Comparison of ENCODE assay signal across 10 mouse cellular contexts in genomic region chr2:128240536-128241279, GRCm38 (mm10).
A peak's percentile ranks its signal among the peaks of the same experiment; 100 is the strongest.
DNase-seq lines count a peak whose midpoint lies in the region; ATAC-seq lines count a peak whose summit lies in the region.
"Had no signal": no experiment of that assay in that cellular context is flagged by ENCODE, and none has a peak within 500 bp of the region (broad histone marks: within the 10 kb centered on the region; RNA-seq: fewer than 3 reads in every experiment).

No protein-coding gene starts in this region.

- H3K36me3 ChIP-seq in hindbrain, embryonic 11.5 days (ENCODE audit: control insufficient read depth, insufficient read depth, low read length), result no peaks in the 10 kb centered on the region
- H3K36me3 ChIP-seq in hindbrain, embryonic 16.5 days (ENCODE audit: control insufficient read depth, insufficient read depth, low read length), result no peaks in the 10 kb centered on the region
- H3K36me3 ChIP-seq in limb, embryonic 11.5 days (ENCODE audit: control insufficient read depth, insufficient read depth, low read length), result no peaks in the 10 kb centered on the region

- peaks cover 2% of the 10 kb centered on the region for H3K4me1 ChIP-seq in hindbrain, embryonic 11.5 days (replicated peaks; ENCODE audit: control insufficient read depth, insufficient read depth, low read length)
- H3K4me1 ChIP-seq in hindbrain, embryonic 16.5 days (ENCODE audit: control insufficient read depth, insufficient read depth, low read depth, low read length), result peaks cover under 1% of the 10 kb centered on the region; the same call in 1 of the 2 replicates
- peaks cover 3% of the 10 kb centered on the region; the same call in 1 of the 2 replicates for H3K4me1 ChIP-seq in limb, embryonic 11.5 days (ENCODE audit: control insufficient read depth, insufficient read depth, low read length)

- DNase-seq in hindbrain, embryonic 11.5 days (ENCODE audit: low spot score), result peak; percentile 33
- DNase-seq in heart, adult 9 months (ENCODE audit: low spot score in 2 of 2), result peak; percentile 22 to 28
- peak; percentile 45 for DNase-seq in limb, embryonic 11.5 days (ENCODE audit: low spot score)
- peak; percentile 93 for DNase-seq in urinary bladder, postnatal 14 days (ENCODE audit: low spot score)
- DNase-seq in MN1 (ENCODE audit: low spot score), result no peak
- DNase-seq in spleen, adult 18-20 months, result no peak

- no peaks in the 10 kb centered on the region for H3K27me3 ChIP-seq in hindbrain, embryonic 11.5 days (ENCODE audit: control insufficient read depth, insufficient read depth, low read length)
- H3K27me3 ChIP-seq in hindbrain, embryonic 16.5 days (replicated peaks; ENCODE audit: control insufficient read depth, insufficient read depth, low read length), result no peaks in the 10 kb centered on the region
- no peaks in the 10 kb centered on the region for H3K27me3 ChIP-seq in limb, embryonic 11.5 days (ENCODE audit: control insufficient read depth, insufficient read depth, low read length)
- H3K27me3 ChIP-seq: Patski had no signal

- 20% methylated on average over 9 of the region's 9 CpGs for WGBS in hindbrain, embryonic 11.5 days
- WGBS in hindbrain, embryonic 16.5 days, result 35% methylated on average over 9 of the region's 9 CpGs
- 37% methylated on average over 9 of the region's 9 CpGs for WGBS in limb, embryonic 11.5 days

- H3K4me3 ChIP-seq in hindbrain, embryonic 11.5 days (ENCODE audit: low read depth, low read length), result no peak overlapping the region
- H3K4me3 ChIP-seq in hindbrain, embryonic 16.5 days (ENCODE audit: low read length), result no peak overlapping the region
- H3K4me3 ChIP-seq in limb, embryonic 11.5 days (ENCODE audit: low read depth, low read length), result no peak overlapping the region

- no peak overlapping the region for H3K9ac ChIP-seq in hindbrain, embryonic 11.5 days (ENCODE audit: low read depth, low read length)
- H3K9ac ChIP-seq in hindbrain, embryonic 16.5 days (ENCODE audit: low read depth, low read length), result no peak overlapping the region
- no peak overlapping the region for H3K9ac ChIP-seq in limb, embryonic 11.5 days (ENCODE audit: low read length)
- H3K9ac ChIP-seq: liver, embryonic 14.5 days had no signal

- no peaks in the 10 kb centered on the region for H3K9me3 ChIP-seq in hindbrain, embryonic 11.5 days (ENCODE audit: control insufficient read depth, low read length)
- H3K9me3 ChIP-seq in hindbrain, embryonic 16.5 days (ENCODE audit: control insufficient read depth, low read length), result no peaks in the 10 kb centered on the region
- H3K9me3 ChIP-seq in limb, embryonic 11.5 days (ENCODE audit: control insufficient read depth, low read length), result no peaks in the 10 kb centered on the region

- H3K27ac ChIP-seq in hindbrain, embryonic 11.5 days (ENCODE audit: low read depth, low read length), result no peak overlapping the region
- no peak overlapping the region for H3K27ac ChIP-seq in hindbrain, embryonic 16.5 days (ENCODE audit: low read depth, low read length)
- H3K27ac ChIP-seq in limb, embryonic 11.5 days (replicated peaks; ENCODE audit: low read depth, low read length), result no peak overlapping the region
- H3K27ac ChIP-seq: liver, embryonic 14.5 days had no signal

- no peak for ATAC-seq in hindbrain, embryonic 11.5 days (ENCODE audit: low FRiP score)
- no peak for ATAC-seq in hindbrain, embryonic 16.5 days
- no peak for ATAC-seq in limb, embryonic 11.5 days (ENCODE audit: insufficient number of reproducible peaks, low FRiP score, low TSS enrichment, low read depth)
- no peak for ATAC-seq in megakaryocyte progenitor cell, adult 5-6 weeks (replicated peaks; ENCODE audit: poor library complexity)
- ATAC-seq: Patski had no signal

- H3K4me2 ChIP-seq in hindbrain, embryonic 11.5 days (replicated peaks; ENCODE audit: low read depth, low read length), result no peak overlapping the region
- no peak overlapping the region for H3K4me2 ChIP-seq in hindbrain, embryonic 16.5 days (ENCODE audit: low read length)
- no peak overlapping the region for H3K4me2 ChIP-seq in limb, embryonic 11.5 days (ENCODE audit: low read depth, severe bottlenecking)

Comparison
In these comparisons a context has a peak if more than half of its experiments do, and no peak if none do; other contexts are left out.
1. DNase-seq: peak in hindbrain, embryonic 11.5 days (single experiment), heart, adult 9 months (2 of 2), limb, embryonic 11.5 days (single experiment) and urinary bladder, postnatal 14 days (single experiment); none in MN1 (single experiment) and spleen, adult 18-20 months (0 of 2).